Mouse (Mus musculus): Measurements from ENCODE around the gene Odf3l1. TPM values are rescaled to one million over a fixed set of nuclear protein-coding genes. Genes with fewer than 3 reads are reported as not detected.

The Odf3l1 gene
- total RNA-seq, 2 experiments from 2014 or later = not detected

DNA sequence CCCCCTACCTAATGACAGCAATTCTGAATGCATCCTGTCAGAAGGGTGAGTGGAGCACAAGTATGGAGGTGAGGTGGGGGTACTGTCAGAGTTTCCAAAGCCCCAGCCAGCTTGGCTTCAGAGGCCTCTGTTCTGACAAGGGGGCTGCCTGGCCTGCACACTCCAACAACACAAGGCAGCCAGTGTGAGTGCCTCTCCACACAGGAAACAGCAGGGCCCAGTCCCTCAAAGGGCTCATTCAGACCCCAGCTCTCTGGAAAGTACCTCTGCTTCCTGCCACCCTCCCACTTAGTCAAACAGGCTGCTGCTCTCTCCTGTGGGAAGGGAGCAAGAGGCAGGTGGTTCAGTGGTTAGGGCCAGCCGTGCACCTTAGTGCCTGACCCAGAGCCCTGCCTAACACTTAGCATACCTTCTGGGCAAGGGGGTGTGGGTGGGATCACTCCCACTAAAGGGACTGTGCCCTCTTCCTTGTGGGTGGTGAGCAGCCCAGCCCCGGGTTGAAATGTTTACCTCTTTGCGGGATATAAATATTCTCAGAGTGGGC, 17.1 kb upstream of the Odf3l1 start:
- DNase-seq = no peak

DNA sequence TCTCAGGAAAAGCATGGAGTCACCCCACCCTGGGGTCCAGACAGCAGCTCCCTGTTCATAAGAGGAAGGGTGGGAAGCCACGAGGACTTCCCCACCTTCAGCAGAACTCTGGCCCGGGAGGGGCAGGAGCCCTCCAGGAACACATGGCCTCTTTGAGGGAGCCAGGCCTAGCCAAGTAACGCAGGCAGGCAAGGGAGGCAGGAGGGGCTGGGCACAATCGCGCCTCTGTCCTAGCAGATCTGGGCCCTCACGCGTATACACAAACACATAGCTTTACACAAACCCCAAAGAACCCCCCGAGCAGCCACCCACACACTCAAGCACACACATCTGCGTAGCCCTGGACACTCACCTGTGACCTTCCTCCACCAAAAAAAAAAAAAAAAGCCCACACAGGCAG, 16.3 kb upstream of the Odf3l1 start:
- no peak for DNase-seq

DNA sequence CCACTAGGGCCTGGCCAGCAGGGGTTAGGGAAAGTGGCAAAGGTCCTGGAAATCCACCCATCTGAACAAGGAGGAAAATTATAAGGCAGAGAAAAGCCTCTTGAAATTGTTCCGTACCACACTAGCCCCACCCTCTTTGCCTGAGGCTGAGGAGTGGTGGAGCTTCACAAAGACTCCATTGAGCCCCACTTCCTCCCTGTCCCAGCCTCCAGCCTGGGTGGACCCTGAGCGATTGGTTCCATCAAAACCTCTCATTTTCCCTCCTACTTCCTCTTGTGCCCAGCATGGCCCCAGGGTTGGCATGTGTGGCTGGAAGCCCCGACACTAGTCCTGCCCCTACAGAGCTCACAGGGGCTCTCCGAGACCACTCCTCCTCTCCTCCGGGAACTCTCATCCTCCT, 12.8 kb upstream of the Odf3l1 start:
- no peak for DNase-seq

DNA sequence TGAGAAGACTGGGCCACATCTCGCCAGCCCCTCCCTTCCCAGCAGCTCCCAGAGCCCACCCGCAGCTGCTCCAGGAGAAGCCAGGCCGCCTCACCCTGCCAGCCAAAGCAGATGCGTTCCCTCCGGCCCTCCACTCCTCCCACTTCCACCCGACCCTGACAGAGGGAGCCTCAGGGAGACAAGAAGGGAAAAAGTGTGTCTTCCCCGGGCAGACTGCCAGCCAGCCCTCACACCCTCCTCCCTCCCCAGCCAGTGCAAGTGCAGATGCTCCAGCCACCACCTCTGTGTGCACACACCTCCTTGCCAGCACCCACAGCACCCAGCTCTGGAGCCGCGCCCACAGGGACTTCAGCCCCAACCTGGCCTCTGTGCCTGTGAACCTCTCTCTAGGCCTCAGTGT, 12.3 kb upstream of the Odf3l1 start:
- no peak for DNase-seq

DNA sequence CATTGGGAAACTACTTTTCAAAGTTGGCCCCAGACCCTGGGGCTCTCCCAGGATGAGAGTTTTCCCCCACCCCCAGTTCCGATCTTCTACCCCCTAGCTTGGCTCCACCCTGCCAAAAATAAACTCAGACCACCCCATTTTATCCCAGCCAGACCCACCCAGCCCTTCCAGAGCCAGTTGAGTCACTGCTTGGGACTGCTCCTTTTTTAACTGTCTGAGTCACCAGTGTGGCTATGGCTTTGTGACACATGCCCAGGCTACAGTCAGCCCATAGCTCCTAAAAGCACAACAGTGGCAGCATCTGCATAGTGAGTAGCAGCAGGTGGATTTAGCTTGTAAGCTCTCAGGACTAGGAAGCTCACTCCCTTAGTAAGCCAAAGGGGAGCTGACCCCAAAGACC, 8.6 kb upstream of the Odf3l1 start:
- DNase-seq = no peak

DNA sequence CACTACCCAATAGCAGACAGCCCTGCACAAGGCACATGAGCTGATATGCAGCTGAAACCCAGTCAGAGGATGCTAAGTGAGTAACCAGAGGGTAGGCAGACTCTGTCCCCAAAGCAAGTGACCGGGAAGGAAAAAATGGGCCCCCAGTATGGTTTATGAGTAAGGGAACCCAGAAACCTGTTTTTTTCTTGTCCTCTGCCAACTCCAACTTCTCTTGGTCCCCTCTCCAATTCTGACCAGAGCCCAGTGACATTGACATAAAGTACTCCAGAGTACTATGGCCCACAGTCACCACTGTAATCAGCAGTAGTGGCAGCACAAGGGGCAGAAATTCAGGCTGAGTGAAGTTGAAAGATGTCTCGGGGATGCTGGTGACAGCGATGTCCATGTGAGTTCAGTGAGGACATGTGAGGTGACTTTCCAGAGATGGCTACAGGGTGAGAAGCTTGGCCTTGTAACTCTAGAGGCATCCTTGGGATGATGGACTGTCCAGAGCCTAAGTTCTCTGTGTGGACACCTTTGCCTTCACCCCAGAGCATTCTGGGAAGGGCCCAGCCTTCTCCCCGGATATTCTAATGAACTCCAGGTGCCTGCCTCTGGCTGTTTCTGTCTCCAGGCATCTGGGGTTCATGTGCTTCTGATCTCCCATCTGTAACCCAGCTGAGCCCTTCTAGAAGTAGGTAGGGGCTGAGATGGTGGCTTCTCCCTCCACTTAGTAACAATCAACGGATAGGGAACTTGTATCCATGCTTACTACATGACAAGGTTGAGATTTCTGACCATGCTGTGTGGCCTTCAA, 7.8 kb upstream of the Odf3l1 start:
- DNase-seq = no peak

DNA sequence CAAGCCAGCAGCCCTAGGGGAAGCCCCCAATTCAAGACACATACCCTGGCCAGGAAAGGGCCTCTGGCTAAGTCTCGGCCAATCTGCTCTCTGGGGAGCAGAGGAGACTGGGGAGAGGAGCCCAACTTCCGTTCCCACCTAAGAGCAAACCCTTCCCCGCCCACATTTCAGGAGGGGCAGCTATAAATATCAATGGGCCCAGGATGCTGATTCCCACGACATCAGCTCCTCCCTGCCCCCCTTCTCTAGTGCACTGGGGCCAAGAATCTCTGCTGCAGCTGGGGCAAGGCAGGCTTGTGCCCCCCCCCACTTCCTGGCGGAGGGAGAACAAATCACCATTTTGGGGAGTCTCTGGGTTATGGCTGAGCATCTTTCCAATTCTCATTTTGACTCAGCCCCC, 6.7 kb upstream of the Odf3l1 start:
- peak; percentile 68 to 81 for DNase-seq

DNA sequence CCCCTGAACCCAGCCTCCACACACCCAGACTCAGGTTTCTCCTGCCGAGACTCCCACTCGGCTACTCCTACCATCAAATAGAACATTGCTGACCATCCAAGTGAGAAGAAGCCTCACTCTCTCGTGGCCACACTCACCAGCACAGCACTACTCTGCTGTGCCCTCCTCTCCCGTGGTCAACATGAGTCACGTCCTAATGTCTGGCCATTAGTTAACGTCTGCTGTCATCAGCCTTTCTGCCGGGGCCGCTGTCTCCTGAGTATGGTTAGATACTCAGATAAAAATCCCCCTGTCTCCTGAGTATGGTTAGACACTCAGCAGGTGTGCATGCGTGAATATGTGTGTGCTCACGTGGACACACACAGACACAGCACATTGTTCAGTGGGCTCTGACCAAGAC, 6.3 kb upstream of the Odf3l1 start:
- no peak for DNase-seq

DNA sequence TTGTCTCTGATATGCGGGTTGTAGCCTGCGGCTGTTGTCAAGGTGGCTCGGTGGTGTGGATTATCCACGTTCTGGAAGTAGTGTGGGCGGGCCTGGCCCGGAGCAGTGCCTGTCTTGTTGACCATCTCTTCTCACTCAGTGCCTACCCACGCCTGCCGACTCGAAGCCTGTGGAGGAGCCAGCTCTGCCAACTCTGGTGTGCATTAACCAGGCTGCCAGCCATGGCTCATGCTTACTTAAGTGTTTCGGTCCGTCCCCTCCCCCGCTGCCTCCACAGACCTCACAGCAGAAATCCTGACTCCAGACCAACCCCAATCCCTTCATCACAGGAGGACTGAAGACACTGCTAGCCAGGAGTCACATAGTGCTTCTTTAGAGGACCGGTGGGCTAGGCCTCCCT, 5.1 kb upstream of the Odf3l1 start:
- DNase-seq = no peak

DNA sequence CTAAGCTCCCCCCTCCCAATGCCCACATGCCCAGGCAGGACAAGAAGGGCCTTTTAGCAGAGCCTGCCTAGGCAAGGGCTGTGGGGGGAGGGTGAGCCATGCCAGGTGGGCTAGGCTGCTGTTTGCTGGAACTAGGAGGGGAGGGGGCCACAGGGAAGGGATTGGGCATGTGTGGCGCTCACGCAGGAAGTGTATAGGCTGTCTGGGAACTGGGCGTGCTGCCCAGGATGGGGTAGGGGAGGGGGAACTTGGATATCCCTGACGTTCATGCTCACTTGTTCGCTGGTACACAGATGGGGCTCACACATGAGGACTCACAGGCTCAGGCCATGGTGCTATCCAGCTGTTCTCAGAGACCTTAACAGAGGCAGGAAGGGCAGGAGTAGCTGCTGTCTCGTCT, 3.8 kb upstream of the Odf3l1 start:
- DNase-seq = no peak

DNA sequence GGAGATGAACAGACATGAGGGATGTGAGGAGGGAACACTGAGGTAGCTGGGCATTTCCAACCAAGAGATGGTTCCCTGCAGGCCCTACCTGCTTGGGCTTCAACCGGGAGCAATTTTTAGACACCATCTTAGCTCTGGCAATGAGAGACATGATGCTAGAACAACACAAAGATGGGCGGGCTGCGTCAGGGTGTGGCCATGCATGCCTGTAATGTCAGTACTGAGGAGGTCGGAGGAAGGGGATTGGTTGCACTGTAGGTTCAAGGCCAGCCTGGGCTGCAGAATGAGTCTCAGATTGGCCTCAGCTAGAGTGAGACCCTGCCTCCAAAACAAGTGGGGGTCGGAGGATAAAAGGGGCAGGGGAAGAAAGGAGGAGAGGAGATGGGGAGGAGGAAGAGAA, 2.0 kb upstream of the Odf3l1 start:
- no peak for DNase-seq

DNA sequence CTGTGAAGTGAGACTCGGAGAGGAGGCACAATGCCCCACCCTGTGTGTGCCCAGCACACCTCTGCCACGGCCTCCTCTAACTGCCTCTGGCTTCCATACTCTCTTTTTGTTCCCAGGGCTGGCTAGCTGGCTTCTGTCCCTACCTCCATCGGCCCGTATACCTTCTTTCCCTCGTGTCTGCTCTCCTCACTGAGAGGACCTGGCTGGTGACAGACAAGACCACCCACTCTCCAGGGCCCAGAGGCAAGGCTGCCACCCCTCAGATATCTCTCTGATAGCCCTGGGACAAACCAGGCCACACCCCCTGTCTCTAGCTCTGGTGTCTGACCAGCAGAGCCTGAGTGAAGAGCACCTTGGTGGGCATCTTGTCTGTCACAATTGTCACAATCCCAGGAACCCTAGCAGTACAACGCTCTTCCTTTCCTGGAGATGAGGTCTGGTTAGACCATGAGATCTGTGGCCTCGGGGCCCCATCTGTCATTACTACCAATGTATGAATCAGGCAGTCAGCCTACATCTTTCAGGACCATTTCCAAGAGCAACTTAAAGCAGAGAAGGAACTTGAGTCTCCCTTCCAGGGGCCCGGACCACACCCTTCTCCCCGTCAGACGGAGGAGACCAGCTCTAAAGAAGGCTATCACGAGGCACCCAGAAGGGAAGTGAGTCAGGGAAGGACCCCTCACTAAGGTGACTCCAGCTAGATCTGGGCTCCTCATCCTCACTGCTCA, 1.4 kb upstream of the Odf3l1 start:
- no peak for DNase-seq

DNA sequence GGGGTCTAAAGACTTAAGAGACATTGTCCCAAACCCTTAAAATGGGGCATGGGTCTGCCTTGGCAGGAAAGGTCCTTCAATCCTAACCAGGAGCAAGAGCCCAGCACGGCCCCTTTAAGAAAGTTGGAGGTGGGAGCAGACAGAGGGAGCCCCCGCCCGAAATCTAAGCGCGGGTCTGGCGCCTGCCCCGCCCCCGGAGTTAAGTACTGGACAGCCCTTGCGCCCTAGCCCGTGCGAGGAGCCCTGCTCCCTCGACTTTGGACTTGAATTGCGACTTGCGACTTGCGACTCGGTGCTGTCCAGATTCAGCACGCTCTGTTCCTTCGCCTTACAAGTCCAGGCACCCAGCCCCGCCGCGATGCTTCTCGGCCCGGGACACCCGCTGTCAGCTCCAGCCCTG, 353 bp upstream of the Odf3l1 start, which contains the start of gene Cspg4:
Gene Cspg4, plus strand, starts transcription at position 202 of the 400 bp plus-strand sequence.
- peak; percentile 77 to 79 for DNase-seq

DNA sequence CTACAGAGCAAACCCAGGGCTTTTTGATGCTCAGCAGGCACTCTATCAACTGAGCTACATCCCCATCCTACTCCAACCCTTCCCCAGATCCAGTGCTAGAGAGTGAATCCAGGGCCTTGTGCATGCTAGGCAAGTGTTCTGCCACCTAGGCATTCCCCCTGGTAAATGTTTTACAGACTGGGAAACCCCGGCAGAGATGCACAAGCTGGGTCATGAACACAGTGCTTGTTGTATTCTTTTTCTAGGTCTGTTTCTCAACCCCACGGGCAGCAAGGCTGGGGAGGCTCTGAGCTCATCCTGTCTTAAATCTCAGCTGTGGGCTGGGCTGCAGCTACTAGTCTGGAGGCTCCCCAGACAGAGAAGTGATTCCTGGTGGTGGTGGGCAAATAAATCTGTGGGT, 1.6 kb downstream of the Odf3l1 start:
- no peak for DNase-seq

DNA sequence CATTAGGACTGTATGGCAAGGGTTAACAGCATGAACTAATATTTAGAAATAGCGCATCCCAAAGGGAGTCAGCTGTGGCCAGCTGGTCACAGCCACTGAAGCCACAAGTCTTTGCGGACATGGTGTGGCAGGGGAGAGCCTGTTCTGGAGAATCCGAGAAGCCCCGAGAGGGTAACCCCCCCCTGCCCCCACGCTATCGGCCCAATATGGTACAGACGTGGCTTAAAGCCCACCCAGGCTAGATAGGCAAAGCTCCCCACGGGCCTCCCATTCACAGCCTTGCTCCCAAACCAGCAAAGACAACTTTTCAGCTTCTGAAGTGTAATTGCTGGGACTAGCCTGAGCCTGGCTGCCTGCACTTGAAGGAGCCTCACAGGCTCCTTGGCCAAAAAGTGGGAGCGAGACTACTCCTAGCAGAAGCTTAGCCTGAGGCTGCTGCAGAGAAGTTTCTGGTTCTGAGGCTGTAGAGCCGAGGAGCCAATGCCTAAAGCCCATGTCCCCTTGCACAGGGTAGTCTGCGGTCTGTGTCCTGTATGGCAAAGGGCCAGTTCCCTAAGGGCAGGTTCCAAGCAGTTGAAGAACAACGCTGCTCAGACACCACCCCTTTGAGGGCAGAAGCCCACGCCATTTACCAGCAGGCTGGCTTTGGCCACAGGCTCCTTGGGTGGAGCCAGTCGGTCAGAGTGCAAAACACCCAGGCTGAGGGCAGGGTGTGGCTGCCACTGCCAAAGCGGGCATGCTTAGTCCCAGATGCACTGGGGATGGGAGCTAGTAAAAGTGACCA, 3.8 kb downstream of the Odf3l1 start:
- peak; percentile 60 to 71 for DNase-seq

DNA sequence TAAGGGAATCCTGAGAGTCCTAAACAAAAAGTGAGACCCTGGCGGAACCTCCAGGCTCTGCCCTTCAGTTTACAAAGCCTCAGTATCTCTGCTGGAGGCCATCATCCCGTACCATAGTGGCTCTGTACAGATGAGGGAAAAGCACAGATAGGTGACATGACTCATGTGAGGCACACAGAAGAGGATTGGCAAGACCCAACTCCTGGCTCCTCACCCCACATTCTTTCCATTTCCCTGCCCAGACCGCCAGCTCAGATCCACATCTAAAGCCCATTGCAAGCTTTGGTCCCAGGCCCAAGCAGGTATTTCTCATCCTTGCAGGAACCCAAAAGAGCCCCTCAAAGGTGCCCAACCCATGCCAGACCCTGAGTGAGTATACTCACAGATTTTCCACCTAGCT, 4.4 kb downstream of the Odf3l1 start:
- no peak for DNase-seq

DNA sequence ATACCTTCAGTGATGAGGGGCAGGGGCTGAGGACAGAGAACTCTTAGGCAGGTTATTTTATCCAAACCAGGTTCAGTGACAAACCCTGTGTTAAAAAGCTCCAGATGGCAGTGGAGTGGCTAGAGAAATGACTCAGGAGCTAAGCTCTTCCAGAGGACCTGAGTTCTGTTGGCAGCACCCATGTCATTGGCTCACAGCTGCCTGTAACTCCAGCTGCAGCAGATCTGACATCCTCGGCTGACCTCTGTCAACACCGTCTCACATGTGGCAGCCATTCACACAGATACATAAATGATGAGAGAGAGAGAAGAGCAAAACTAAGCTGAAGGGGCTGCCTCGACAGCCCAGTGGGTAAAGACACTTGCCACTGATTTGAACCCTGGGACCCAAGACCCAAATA, 7.0 kb downstream of the Odf3l1 start:
- DNase-seq = peak in 1 of 2 experiments; percentile 38

DNA sequence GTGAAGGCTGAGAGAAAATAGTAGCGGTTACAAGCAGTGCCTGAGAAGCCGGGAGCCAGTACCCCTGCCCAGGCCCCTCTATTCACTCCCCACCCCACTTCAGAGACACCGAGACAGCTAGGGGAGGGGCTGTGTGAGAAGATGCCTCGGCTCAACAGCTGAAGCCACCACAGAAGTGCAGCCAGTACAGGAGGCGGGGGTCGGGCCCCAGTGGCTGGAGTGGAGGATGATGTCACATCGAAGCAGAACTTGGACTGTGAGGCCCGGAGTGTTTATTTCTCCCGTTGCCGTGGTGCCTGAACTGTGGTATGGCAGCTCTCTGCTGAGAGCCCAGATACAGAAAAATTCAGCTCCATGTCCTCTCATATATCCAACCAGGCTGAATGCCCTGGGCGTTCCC, 12.7 kb downstream of the Odf3l1 start:
- peak; percentile 57 to 69 for DNase-seq

DNA sequence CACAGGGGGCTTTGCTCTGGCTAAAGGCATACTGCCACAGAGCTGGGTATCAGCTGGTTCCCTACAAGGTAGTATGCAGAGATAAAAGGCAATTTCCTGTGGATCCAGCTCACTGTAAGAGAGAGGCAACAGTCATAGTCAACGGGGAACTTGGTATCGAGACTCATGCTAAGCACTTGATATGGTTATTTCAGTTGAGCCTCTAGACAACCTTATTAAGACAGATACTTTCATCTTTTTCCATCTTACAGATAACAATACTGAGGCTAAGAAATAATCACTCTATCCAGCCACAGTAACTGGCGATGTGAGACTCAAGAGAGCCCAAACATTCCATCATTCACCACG, 13.6 kb downstream of the Odf3l1 start:
- no peak for DNase-seq

DNA sequence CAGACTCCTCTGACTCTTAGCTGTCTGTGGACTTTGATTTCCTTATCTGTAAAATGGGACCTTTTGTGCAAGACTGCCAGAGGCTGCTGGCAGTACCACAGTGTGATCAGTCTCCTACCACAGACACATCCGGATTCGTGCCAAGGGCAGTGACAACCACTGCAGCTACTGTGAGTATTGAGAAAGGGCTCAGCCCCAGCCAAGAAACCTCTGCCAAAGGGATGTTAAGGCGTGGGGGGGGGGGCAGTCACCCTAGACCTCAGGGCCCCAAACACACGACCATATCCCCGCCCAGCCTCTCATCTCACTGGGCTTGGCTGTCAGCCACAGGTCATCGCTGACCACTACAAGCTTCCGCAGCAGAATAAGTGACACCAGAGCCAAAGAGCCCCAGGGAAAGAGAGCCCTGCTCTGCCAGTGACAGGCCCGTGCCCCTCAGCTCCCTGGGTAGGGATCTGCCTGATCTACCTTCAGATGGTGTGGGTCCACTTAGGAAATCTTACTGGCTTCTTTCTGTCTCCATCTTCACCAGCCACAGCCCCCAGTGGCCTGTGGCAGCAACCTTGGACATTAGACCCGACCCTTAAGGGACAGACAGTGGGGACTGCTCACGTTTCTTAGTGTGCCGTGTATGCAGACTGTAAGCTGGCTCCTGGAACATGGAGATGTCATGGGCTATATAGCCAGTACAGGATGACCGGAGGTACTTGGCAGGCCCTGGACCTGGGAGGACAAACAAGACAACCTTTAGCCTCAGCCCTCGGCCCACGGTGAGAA, 14.2 kb downstream of the Odf3l1 start:
- DNase-seq = peak in 1 of 2 experiments; percentile 45

DNA sequence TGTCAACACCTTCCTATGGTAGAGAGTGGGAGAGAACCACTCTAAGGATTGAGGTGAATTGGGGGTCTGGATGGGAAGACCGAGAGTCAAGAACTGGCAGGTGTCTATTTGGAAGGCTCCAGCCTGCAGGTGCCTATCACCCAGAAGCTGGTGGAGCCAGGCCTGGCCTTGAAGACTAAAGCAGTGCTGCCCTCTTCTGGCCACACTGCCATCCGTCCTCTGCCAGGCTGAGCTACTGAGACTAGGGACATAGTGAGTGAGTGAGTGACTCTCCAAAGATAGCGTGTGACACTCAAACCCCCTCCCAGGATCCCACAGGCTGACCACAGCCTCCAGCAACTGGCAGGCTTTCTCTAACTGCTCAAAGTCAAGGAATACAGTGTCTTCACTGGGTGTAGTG, 17.0 kb downstream of the Odf3l1 start:
- peak; percentile 61 to 78 for DNase-seq

DNA sequence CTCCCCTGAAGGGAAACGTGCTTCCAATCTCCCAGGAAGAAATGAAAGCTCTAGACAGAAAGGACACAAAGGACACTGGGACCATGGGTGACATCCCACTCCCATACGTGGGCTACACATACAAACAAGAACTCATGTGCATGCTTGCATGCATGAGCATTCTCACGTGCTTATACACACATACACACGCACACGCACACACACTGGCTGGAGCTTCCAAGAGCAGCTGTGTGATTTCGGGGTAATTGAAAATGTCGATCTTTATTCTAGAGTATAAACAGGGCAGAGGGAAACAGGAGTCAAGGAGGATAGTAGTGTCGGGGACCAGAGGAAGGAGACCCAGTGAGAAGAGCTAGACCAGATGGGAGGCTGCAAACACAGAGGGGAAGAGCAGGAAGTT, 19.8 kb downstream of the Odf3l1 start:
- no peak for DNase-seq

Measured in heart, adult 18-20 months (tissue).